Mouse (Mus musculus): ENCODE data around the gene Mmaa.
A peak's percentile ranks its signal among the peaks of the same experiment; 100 is the strongest.

GRCm38 (mm10) chr8:79297763-79298162, 3.0 kb upstream of the Mmaa start:
- TF ChIP-seq CTCF (IDR thresholded peaks at IDR 0.05; ENCODE audit: control insufficient read depth, insufficient read depth, insufficient read length) (peak; percentile 67), MAX (IDR thresholded peaks at IDR 0.05) (no peak), MYOD1 (IDR thresholded peaks at IDR 0.05; ENCODE audit: control insufficient read depth, insufficient read length, low read depth) (no peak), USF1 (IDR thresholded peaks at IDR 0.05; ENCODE audit: low read depth) (no peak), MYOG (IDR thresholded peaks at IDR 0.05; ENCODE audit: control insufficient read depth, extremely low read depth, insufficient read length) (no peak), CEBPB (IDR thresholded peaks at IDR 0.05; ENCODE audit: low read depth) (no peak)
